Mouse (Mus musculus): ENCODE measurements around the gene Tnks1bp1.

DNA sequence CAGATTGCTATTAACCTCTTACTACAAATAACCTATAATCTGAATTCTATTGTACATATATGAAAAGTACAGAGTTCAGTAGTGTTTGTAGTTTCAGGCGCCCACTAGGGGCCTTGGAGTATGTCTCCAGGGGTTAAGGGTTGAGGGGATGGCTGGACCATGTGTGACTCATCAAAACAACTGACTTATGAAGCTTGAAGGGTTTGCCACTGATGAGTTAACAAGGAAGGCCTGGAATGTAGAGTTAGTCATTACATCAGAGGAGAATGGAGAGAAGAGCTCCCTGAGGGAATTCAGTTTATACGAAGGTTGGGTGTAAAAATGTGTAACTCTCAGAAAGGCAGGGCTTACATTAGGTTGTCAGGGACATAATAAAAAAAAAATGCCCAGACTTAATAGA lies 50.2 kb downstream of the Tnks1bp1 start:
- TF ChIP-seq POLR2A (IDR thresholded peaks at IDR 0.05; ENCODE audit: low read depth, low read length) (no peak), CTCF (IDR thresholded peaks at IDR 0.05; ENCODE audit: borderline replicate concordance, insufficient read depth, low read length) (no peak)
